Mouse (Mus musculus) stomach, embryonic 15.5 days (tissue): ENCODE results near the gene Smc3. TPM values are rescaled to one million over a fixed set of nuclear protein-coding genes. Genes with fewer than 3 reads are reported as not detected.
"Not testable (repeated sequence)": the region's sequence is repeated elsewhere in the genome, so short reads cannot be mapped to it uniquely, and the experiment has no call there.

Source experiments
- ATAC-seq: fragments of 200-750 bp; cut with Nextera tagmentation; 2 replicates; pipeline ENCODE4 v1.8.0; 2017; ENCODE audit warnings: low read depth, moderate number of reproducible peaks, moderate TSS enrichment; ENCODE audit not compliant: insufficient read depth, low FRiP score
- H3K27ac ChIP-seq: fragments of 300-500 bp; sonication (generic); 2 replicates; pipeline ENCODE4 v1.5.1; 2015; ENCODE audit warnings: mild to moderate bottlenecking, inconsistent platforms
- H3K27me3 ChIP-seq: fragments of 300-500 bp; sonication (generic); replicated peaks from 2 replicates; pipeline ENCODE4 v1.6.1; 2015; ENCODE audit warnings: inconsistent platforms
- H3K36me3 ChIP-seq: fragments of 300-500 bp; sonication (generic); 2 replicates; pipeline ENCODE4 v1.6.1; 2015; ENCODE audit warnings: inconsistent platforms
- H3K4me1 ChIP-seq: fragments of 300-500 bp; sonication (generic); 2 replicates; pipeline ENCODE4 v1.6.1; 2015; ENCODE audit warnings: inconsistent platforms
- H3K4me2 ChIP-seq: fragments of 300-500 bp; sonication (generic); 2 replicates; pipeline ENCODE4 v1.6.1; 2015; ENCODE audit warnings: mild to moderate bottlenecking, inconsistent platforms
- H3K4me3 ChIP-seq: fragments of 300-500 bp; sonication (generic); replicated peaks from 2 replicates; pipeline ENCODE4 v1.5.1; 2015; ENCODE audit warnings: inconsistent platforms
- H3K9ac ChIP-seq: fragments of 300-500 bp; sonication (generic); 2 replicates; pipeline ENCODE4 v1.6.1; 2015; ENCODE audit warnings: inconsistent platforms
- H3K9me3 ChIP-seq: fragments of 300-500 bp; sonication (generic); 2 replicates; pipeline ENCODE4 v1.6.1; 2016; ENCODE audit warnings: inconsistent platforms
- WGBS: fragments of 180-500 bp; shearing (Covaris S2); methylation state at CpG from one replicate; pipeline ENCODE4 v1.1.7; 2015; 5-methylcytosine and 5-hydroxymethylcytosine counted together
- polyA plus RNA-seq: library from polyadenylated mRNA; unstranded; fragments of >200 nt; fragmentation: Nextera tagmentation; extraction: Ambion mirVana; gene quantifications from 2 replicates; pipeline ENCODE4 v1.2.1, GENCODE M21; 2015

The Smc3 gene
- polyA plus RNA-seq, 1 experiment from 2014 or later: 65.5 TPM

DNA sequence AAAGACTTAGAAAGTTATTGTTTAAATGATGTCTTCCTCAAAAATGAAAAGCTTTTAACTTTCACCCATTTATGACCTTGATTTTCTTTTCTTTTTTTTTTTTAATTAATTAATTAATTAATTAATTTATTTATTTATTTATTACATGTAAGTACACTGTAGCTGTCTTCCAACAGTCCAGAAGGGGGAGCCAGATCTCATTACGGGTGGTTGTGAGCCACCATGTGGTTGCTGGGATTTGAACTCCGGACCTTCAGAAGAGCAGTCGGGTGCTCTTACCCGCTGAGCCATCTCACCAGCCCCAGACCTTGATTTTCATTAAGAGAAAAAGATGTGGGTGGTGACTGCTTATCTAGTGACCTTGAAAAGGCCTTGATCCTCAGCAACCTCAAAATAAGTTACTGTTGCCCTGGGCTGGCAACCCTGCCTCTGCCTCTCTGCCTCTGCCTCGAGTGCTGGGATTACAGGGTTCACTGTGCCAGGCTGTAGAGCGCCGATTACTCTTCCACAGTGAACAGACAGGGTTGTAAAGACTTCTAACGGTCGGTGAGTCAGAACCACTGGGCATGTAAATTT, 43.9 kb downstream of the Smc3 start:
- peaks cover 36% of the 10 kb centered on the region for H3K36me3 ChIP-seq

DNA sequence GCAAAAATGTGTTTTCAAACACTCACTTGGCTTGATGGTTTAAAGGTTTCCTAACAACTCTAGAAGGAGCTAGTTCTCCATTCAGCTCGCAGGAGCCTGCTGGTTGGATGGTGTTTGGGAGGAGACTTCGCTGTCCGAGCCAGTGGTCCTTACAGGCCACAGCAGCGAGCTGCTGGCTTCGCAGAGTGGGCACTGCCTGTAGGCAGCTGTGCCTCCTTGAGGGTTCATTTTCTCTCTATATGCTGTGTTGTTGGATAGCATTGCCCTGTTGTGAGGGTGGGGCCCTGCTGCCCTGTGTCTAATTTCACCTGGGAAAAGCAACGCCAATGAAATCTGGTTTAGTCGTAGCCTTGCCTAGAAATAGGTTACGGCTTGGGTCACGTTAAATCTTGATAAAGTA, 47.1 kb downstream of the Smc3 start:
- H3K27ac ChIP-seq: no peak overlapping the region
- peaks cover 8% of the 10 kb centered on the region for H3K4me1 ChIP-seq
- no peak overlapping the region for H3K4me3 ChIP-seq
- H3K9ac ChIP-seq: no peak overlapping the region
- no peak for ATAC-seq
- no peak overlapping the region for H3K4me2 ChIP-seq
- no peaks in the 10 kb centered on the region for H3K9me3 ChIP-seq
- 82% methylated on average over 9 of the region's 9 CpGs for WGBS
- peaks cover 17% of the 10 kb centered on the region for H3K36me3 ChIP-seq
- H3K27me3 ChIP-seq: no peaks in the 10 kb centered on the region

More for the DNA sequence above, 43.9 kb downstream of the Smc3 start:
- no peak for ATAC-seq
- H3K27ac ChIP-seq: no peak overlapping the region
- no peaks in the 10 kb centered on the region for H3K4me1 ChIP-seq
- 90% methylated on average over 9 of the region's 9 CpGs for WGBS
- H3K27me3 ChIP-seq: no peaks in the 10 kb centered on the region
- no peak overlapping the region for H3K4me3 ChIP-seq
- H3K9ac ChIP-seq: no peak overlapping the region
- no peak overlapping the region for H3K4me2 ChIP-seq
- no peaks in the 10 kb centered on the region for H3K9me3 ChIP-seq

DNA sequence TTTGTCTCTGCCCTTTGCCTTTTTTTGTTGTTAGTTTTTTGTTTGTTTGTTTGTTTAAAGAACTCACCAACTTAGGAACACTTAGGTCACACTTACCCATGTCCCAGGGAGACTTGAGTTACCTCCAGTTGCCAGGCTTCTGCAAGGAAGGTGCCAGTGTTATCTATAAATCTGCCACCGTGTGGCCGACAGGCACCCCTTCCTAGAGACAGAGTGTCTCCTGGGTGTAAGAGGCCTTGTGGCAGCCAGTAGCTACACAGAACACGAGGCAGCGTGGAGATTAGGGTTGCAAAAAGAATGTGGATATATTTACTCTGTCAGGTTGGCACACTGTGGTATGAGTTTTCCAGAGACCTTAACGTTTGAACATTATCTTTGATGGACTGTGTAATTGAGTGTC, 47.9 kb downstream of the Smc3 start:
- Histone ChIP-seq H3K4me3 (no peak overlapping the region), H3K4me2 (no peak overlapping the region), H3K27me3 (no peaks in the 10 kb centered on the region), H3K9ac (no peak overlapping the region), H3K9me3 (no peaks in the 10 kb centered on the region), H3K4me1 (peaks cover 8% of the 10 kb centered on the region), H3K36me3 (peaks cover 15% of the 10 kb centered on the region; the same call in 1 of the 2 replicates), H3K27ac (no peak overlapping the region)
- 34% methylated on average over 5 of the region's 5 CpGs for WGBS
- ATAC-seq: no peak

DNA sequence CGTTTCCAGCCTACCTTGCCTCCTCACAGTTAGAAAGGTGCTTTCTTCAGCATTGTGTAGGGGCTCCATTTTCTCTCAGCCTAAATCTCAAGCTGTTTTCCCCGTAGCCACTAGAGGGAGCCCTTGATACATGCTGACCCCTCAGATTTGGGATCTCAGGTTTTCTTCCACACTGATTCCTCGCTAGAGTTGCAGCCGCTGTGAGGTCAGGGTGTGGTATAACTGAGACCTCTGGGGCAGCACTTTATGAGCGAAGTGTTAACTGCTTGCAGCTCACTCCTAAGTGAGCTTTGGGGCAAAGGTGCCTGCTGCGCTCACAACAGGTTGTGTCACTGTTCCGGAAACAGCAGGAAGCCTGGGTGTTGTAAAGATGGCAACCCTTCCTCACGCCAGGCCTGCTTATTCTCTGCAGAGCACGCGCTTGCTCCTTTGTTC, 48.6 kb downstream of the Smc3 start:
- Histone ChIP-seq H3K27ac (no peak overlapping the region), H3K4me1 (peaks cover 10% of the 10 kb centered on the region), H3K4me3 (no peak overlapping the region), H3K36me3 (peaks cover 11% of the 10 kb centered on the region; the same call in 1 of the 2 replicates), H3K27me3 (no peaks in the 10 kb centered on the region), H3K9me3 (no peaks in the 10 kb centered on the region), H3K4me2 (no peak overlapping the region), H3K9ac (no peak overlapping the region)
- WGBS: 41% methylated on average over 10 of the region's 10 CpGs
- ATAC-seq: peak; percentile 47; the same call in 1 of the 2 replicates

DNA sequence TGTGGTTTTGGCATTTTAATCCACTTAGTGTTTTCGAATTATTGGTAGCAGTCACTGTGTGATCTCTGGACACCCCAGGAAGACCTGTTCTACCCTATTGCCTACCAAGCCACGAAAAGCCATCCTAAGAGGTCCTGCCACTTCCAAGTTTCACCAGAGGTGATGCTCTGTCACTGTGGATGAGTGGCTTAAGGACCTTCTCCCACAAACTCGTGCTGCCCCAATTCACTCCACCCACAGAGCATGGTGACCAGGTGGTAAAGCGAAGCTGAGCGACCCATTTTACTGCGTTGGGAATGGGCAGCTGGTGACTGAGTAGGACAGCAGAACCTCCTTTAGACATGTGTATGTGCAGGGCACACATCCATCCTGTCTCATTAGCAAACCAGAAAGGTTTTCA, 49.2 kb downstream of the Smc3 start:
- peaks cover 10% of the 10 kb centered on the region for H3K4me1 ChIP-seq
- no peak overlapping the region for H3K27ac ChIP-seq
- no peak overlapping the region for H3K4me2 ChIP-seq
- ATAC-seq: no peak
- WGBS: 83% methylated on average over 6 of the region's 6 CpGs
- H3K27me3 ChIP-seq: no peaks in the 10 kb centered on the region
- no peak overlapping the region for H3K9ac ChIP-seq
- H3K9me3 ChIP-seq: no peaks in the 10 kb centered on the region
- no peak overlapping the region for H3K4me3 ChIP-seq
- H3K36me3 ChIP-seq: peaks cover 11% of the 10 kb centered on the region; the same call in 1 of the 2 replicates

DNA sequence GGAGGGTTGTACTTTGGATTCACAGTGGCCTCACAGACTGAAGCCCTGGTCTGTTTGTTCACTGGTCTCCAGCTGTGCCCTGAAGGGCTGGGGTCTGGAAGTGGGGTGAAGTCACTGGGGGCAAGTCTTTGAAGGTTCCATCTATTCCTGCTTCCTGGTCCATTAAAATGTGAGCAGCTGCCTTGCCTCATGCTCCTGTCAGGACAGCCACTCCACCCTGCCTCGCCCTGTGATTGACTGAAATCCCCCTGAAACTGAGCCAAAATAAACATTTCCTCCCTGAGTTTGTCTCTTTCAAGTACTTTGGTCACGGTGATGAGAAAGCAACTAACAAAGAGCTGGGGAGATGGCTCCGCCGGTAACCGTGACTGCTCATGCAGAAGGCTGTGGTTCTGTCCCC, 49.6 kb downstream of the Smc3 start:
- ATAC-seq: peak; percentile 24; the same call in 1 of the 2 replicates
- 28% methylated on average over 5 of the region's 5 CpGs for WGBS
- Histone ChIP-seq H3K27me3 (no peaks in the 10 kb centered on the region), H3K36me3 (peaks cover 11% of the 10 kb centered on the region; the same call in 1 of the 2 replicates), H3K4me3 (no peak overlapping the region), H3K4me2 (no peak overlapping the region), H3K4me1 (peaks cover 10% of the 10 kb centered on the region), H3K9ac (no peak overlapping the region), H3K27ac (no peak overlapping the region), H3K9me3 (no peaks in the 10 kb centered on the region)

DNA sequence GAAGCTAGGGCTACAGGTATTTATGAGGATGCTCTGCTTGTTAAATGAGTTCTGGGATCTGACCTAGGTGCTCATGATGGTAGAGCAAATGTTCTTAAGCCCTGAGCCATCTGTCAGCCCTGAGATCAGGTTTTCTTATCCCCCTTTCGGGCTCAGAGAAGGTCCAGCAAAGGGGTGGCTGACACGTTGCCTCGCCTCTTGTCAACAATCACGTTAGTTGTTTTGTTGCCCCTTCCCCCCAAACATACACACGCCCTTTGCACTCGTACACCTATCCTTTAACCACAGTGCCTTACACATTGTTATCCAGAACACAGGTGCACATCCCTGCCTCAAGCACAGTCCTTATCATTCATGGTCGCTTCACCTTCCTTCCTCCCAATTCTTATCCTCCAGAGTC, 50.7 kb downstream of the Smc3 start:
- Histone ChIP-seq H3K4me1 (peaks cover 10% of the 10 kb centered on the region), H3K4me2 (no peak overlapping the region), H3K9me3 (no peaks in the 10 kb centered on the region), H3K4me3 (no peak overlapping the region), H3K27me3 (no peaks in the 10 kb centered on the region), H3K27ac (no peak overlapping the region), H3K36me3 (peaks cover 3% of the 10 kb centered on the region; the same call in 1 of the 2 replicates), H3K9ac (no peak overlapping the region)
- 73% methylated on average over 7 of the region's 7 CpGs for WGBS
- no peak for ATAC-seq

DNA sequence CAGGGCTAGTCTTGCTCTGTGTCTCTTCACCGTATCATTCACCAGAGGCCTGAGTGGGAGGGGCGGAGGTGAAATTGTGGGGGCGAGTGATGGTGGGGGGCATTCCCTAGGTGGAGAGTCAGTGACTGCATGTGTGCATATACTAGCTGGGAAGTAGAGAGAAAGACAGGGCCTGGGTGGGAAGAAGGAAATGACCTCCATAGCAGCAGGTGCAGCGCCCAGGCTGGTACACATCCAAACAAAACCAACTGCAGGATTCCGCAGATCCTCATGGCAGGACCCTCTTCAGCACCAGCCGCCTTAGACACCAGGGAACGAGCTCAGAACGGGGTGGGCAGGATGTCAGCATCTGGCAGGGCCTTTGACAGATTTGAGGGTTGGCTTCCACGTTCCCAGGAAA, 52.1 kb downstream of the Smc3 start:
- no peaks in the 10 kb centered on the region for H3K27me3 ChIP-seq
- WGBS: 65% methylated on average over 9 of the region's 9 CpGs
- H3K9me3 ChIP-seq: no peaks in the 10 kb centered on the region
- H3K27ac ChIP-seq: no peak overlapping the region
- no peak overlapping the region for H3K4me2 ChIP-seq
- no peak overlapping the region for H3K9ac ChIP-seq
- ATAC-seq: no peak
- peaks cover 10% of the 10 kb centered on the region for H3K4me1 ChIP-seq
- no peak overlapping the region for H3K4me3 ChIP-seq
- H3K36me3 ChIP-seq: no peaks in the 10 kb centered on the region

DNA sequence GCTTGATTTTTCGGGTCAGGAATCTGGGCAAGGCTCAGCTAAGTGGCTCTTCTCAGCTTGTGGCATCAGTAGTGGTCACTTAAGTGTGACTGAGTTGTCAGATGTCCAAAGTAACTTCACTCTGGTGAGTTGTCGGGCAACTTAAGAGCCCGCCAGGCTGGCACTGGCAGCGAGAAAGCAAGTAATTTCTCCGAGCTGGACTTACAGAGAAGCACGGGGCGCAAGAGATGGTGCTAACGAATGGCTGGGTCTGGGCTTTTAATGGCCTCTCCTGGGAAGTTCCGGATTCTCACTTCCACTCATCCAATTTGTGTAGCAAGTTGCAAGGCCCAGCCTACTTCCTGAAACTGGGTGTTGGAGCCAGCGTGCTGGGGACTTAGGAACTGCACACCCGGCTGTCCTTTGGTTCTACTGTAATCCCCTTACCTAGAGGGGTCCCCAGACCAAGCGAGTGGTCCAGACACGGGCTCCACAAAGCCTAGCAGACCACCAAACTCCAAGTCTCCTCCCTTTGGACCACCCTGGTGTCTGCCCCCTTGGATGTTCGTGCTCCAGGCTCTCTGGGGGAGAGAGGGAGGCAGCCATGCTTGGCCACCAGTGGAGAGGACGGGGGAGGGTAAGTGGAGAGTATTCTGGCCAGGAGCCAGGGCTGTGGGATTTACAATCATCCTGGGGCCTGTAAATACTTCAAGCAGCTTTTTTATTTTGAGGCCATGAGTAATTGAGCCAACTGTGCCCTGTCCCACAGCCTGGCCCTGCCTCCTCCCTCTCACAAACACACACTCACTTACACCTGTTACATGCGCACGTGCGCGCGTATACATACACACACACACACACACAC, 53.6 kb downstream of the Smc3 start:
- ATAC-seq: no peak
- no peaks in the 10 kb centered on the region for H3K9me3 ChIP-seq
- no peak overlapping the region for H3K27ac ChIP-seq
- peaks cover 10% of the 10 kb centered on the region for H3K4me1 ChIP-seq
- no peaks in the 10 kb centered on the region for H3K27me3 ChIP-seq
- H3K36me3 ChIP-seq: no peaks in the 10 kb centered on the region
- no peak overlapping the region for H3K4me2 ChIP-seq
- no peak overlapping the region for H3K9ac ChIP-seq
- WGBS: 56% methylated on average over 20 of the region's 20 CpGs
- H3K4me3 ChIP-seq: no peak overlapping the region

DNA sequence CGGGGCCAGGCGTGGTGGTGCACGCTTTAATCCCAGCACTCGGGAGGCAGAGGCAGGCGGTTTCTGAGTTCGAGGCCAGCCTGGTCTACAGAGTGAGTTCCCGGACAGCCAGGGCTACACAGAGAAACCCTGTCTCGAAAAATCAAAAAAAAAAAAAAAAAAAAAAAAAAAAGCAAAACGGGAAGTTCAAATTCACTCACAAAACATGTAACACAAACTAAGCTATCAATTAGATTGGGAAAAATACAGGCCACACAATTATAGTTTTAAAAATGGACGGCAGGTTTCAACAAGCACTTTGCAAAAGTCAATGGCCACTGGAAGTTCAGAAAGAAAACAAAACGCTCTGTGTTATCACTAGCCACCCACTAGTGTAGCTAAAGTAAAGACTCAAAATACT, 56.2 kb downstream of the Smc3 start:
- 83% methylated on average over 11 of the region's 11 CpGs for WGBS
- not testable (repeated sequence) for H3K9me3 ChIP-seq, H3K4me1 ChIP-seq, H3K36me3 ChIP-seq, H3K9ac ChIP-seq, ATAC-seq, H3K27me3 ChIP-seq, H3K4me2 ChIP-seq, H3K27ac ChIP-seq, H3K4me3 ChIP-seq

DNA sequence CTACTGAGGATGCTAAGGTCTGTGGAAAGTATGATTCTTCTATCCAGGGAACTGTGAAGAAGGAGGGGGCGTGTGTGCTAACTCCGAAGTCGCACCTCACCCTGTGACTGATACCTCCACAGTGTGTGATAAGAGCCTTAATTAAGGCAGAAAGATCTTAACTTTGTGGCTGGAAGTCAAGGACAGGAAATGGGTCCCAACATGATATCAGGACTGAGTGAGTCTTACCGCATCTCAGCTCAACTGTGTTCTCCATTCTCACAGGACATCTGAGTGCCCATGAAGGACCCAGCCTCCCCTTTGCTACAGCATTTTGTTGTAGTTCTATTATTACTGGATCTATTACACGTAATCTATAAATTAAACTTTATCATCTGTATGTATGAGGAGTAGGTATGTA, 57.2 kb downstream of the Smc3 start:
- H3K27me3 ChIP-seq: no peaks in the 10 kb centered on the region
- H3K9ac ChIP-seq: no peak overlapping the region
- no peaks in the 10 kb centered on the region for H3K36me3 ChIP-seq
- no peaks in the 10 kb centered on the region for H3K9me3 ChIP-seq
- no peak for ATAC-seq
- no peak overlapping the region for H3K4me3 ChIP-seq
- no peak overlapping the region for H3K27ac ChIP-seq
- no peak overlapping the region for H3K4me2 ChIP-seq
- H3K4me1 ChIP-seq: 0 out of 2 replicates have a peak, but pooled peaks cover 8% of the 10 kb centered on the region
- WGBS: 74% methylated on average over 5 of the region's 5 CpGs

DNA sequence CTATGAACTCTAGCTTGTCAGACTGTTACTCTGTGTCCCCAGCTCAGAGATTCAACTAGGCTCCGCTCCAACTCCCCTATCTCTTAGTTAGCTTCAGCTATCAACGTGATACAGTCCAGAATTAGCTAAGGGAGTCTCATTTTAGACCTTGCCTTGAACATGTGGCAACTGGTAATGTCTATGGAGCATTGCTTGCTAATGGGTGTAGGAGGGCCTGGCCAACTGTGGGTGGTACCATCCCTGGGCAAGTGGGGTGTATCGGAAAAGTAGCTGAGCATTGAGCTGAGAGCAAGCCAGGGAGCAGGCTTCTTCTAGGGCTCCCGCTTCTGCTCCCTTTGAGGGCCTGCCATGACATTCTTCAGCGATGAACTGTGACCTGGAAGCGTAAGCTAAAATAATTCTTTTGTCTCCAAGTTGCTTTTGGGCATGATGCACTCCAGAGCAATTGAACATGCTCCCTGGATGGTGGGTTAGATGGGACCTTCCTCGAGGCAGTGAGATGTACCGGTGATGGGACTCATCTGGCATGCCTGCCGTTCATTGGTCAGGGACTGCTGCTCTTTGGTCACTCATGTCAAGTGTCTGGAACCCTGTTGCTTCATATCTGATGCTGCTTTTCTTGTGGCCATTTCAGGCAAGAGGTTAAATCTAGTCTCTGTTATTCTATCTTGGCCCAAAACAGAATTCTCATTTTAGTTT, 60.7 kb downstream of the Smc3 start:
- no peak for ATAC-seq
- 69% methylated on average over 9 of the region's 9 CpGs for WGBS

More for the DNA sequence above, 60.7 kb downstream of the Smc3 start:
- Histone ChIP-seq H3K9ac (no peak overlapping the region), H3K9me3 (no peaks in the 10 kb centered on the region), H3K4me3 (no peak overlapping the region), H3K27ac (no peak overlapping the region), H3K4me1 (0 out of 2 replicates have a peak, but pooled peaks cover 6% of the 10 kb centered on the region), H3K4me2 (no peak overlapping the region), H3K27me3 (no peaks in the 10 kb centered on the region), H3K36me3 (no peaks in the 10 kb centered on the region)
